Mouse (Mus musculus) cortical plate, adult 2 months (tissue): Measurements from ENCODE around the gene Vdac1.

ENCODE experiments used
- CTCF ChIP-seq: fragments of 200-500 bp; IDR thresholded peaks from 2 replicates; pipeline ENCODE4 v1.5.1; 2011; ENCODE audit warnings: mild to moderate bottlenecking, control low read depth, low read length; ENCODE audit not compliant: insufficient read depth; ENCODE audit errors: extremely low read depth
- POLR2A ChIP-seq: fragments of 200-500 bp; IDR thresholded peaks from 2 replicates; pipeline ENCODE4 v1.6.1; 2011; ENCODE audit warnings: mild to moderate bottlenecking, low read length, control low read depth; ENCODE audit not compliant: insufficient read depth; ENCODE audit errors: extremely low read depth

GRCm38 (mm10) chr11:52341001-52341400, 19.7 kb upstream of the Vdac1 start:
- TF ChIP-seq POLR2A (no peak), CTCF (no peak)
